Mouse (Mus musculus): Measurements from ENCODE around the gene Tmprss4. TPM values are rescaled to one million over a fixed set of nuclear protein-coding genes. Genes with fewer than 3 reads are reported as not detected.

The Tmprss4 gene
- not detected for total RNA-seq (2023)

GRCm38 (mm10) chr9:45203797-45204410 lies at the start of gene Tmprss4:
Gene Tmprss4 (minus strand): TSS chr9:45204092.

DNA sequence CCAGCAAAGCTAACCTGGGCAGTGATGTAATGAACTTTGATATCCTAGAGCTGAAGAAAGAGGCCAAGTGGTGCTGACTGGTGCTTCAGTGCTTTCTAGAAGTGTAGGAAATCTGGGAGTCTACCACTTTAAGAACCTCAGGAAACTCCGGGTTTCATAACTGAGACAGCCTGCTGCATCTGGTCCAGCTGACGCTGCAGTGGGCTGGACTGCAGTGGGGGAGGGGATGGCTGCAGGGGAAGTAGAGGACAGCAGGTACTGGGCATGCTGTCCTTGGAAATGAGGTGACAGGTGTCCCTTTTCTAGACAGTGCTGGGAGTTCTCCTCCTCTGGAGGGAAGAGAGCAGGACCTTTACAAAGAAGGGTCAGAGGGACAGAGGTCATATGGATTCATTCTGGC lies 22.1 kb downstream of the Tmprss4 start, which contains the start of gene BC049352:
Gene BC049352 (plus strand): TSS at position 238 of the 400 bp plus-strand sequence.

DNA sequence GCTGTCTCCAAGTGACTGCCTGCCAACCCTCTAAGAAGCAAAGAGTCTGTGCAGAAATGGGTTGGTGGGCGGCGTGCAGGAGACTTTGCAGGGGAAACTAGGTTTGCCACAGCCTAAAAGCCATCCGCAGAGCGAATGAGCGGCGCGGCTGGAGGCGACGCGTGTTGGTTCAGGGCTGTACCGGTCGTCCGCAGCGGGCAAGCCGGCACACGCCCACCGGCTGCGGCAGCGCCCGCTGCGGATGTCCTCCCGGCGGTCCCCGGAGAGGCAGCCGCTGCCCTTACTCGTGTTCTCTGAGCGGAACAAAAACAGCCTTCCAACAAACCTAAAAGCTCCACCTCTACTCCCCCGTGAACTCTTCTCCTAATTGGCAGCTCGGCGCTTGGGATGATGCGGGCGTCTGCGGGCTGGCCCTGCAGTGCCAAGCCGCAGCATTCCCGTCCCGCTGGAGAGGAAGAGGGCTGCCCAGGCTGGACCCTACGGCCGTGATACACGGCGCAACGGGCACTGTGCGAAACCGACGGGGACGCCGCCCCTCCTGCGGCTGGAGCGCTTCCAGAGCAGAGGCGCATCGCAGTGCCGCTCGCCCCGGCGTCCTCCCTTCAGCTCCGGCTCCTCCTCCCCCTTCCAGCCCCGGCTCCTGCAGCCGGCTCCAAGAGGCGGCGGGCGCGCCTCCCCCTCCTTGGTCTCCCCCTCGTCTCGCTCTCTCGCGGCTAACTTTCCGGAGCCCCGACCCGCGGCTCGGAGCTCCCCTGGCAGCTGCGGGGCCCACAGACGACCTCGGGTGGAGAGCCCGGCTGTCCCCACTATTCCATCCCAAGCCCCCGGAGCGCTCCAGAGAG lies 65.5 kb downstream of the Tmprss4 start, which contains the start of gene Scn4b:
Gene Scn4b (plus strand): TSS at position 205 of the 842 bp plus-strand sequence.

Other genes with a start within 250 kb of the Tmprss4 start
- gene Ube4a, start 238.5 kb downstream of the Tmprss4 start, total RNA-seq (2023), result 94.2 TPM
- 393 TPM for gene Cd3g, start 223.7 kb downstream of the Tmprss4 start, total RNA-seq (2023)
- 357 TPM for gene Cd3d, start 222.3 kb downstream of the Tmprss4 start, total RNA-seq (2023)
- 690 TPM for gene Cd3e, start 194.5 kb downstream of the Tmprss4 start, total RNA-seq (2023)
- gene Mpzl2, start 164.3 kb downstream of the Tmprss4 start, total RNA-seq (2023), result 0.26 TPM
- 19.8 TPM for gene Mpzl3, start 148.9 kb downstream of the Tmprss4 start, total RNA-seq (2023)
- gene Jaml, start 124.9 kb downstream of the Tmprss4 start, total RNA-seq (2023), result 6.9 TPM
- gene Scn2b, start 86.3 kb downstream of the Tmprss4 start, total RNA-seq (2023), result 0.15 TPM
- not detected for gene Scn4b, start 65.7 kb downstream of the Tmprss4 start, total RNA-seq (2023)
- gene BC049352, start 22.1 kb downstream of the Tmprss4 start, total RNA-seq (2023), result not detected
- gene Il10ra, start 65.1 kb upstream of the Tmprss4 start, total RNA-seq (2023), result 25.2 TPM
- not detected for gene Tmprss13, start 115.0 kb upstream of the Tmprss4 start, total RNA-seq (2023)
- not detected for gene Fxyd6, start 166.1 kb upstream of the Tmprss4 start, total RNA-seq (2023)
- not detected for gene Fxyd2, start 195.6 kb upstream of the Tmprss4 start, total RNA-seq (2023)
- not detected for gene Dscaml1, start 222.5 kb upstream of the Tmprss4 start, total RNA-seq (2023)

Measured in CD4-positive naive resting alpha-beta T cell, adult 76 days (primary cell).